Mouse (Mus musculus) heart, embryonic 12.5 days (tissue): ENCODE data around the gene Shroom4. TPM values are rescaled to one million over a fixed set of nuclear protein-coding genes. Genes with fewer than 3 reads are reported as not detected.
"Not testable (repeated sequence)": the region's sequence is repeated elsewhere in the genome, so short reads cannot be mapped to it uniquely, and the experiment has no call there.

Source experiments
- ATAC-seq: fragments of 200-750 bp; cut with Nextera tagmentation; 2 replicates; pipeline ENCODE4 v1.8.0; 2017; ENCODE audit warnings: moderate TSS enrichment, moderate library complexity; ENCODE audit not compliant: insufficient number of reproducible peaks, low FRiP score
- H3K27ac ChIP-seq: fragments of 300-500 bp; sonication (generic); 2 replicates; pipeline ENCODE4 v1.5.1; 2016; ENCODE audit warnings: mild to moderate bottlenecking, moderate library complexity; ENCODE audit not compliant: poor library complexity, severe bottlenecking
- H3K27me3 ChIP-seq: fragments of 300-500 bp; sonication (generic); replicated peaks from 2 replicates; pipeline ENCODE4 v1.6.1; 2016; ENCODE audit warnings: mild to moderate bottlenecking, moderate library complexity
- H3K36me3 ChIP-seq: fragments of 300-500 bp; sonication (generic); 2 replicates; pipeline ENCODE4 v1.6.1; 2016; ENCODE audit warnings: mild to moderate bottlenecking, moderate library complexity
- H3K4me1 ChIP-seq: fragments of 300-500 bp; sonication (generic); replicated peaks from 2 replicates; pipeline ENCODE4 v1.6.1; 2016; ENCODE audit warnings: mild to moderate bottlenecking
- H3K4me2 ChIP-seq: fragments of 300-500 bp; sonication (generic); 2 replicates; pipeline ENCODE4 v1.6.1; 2016; ENCODE audit warnings: mild to moderate bottlenecking, moderate library complexity
- H3K4me3 ChIP-seq: fragments of 300-500 bp; sonication (generic); 2 replicates; pipeline ENCODE4 v1.5.1; 2016; ENCODE audit warnings: mild to moderate bottlenecking
- H3K9ac ChIP-seq: fragments of 300-500 bp; sonication (generic); 2 replicates; pipeline ENCODE4 v1.6.1; 2016; ENCODE audit warnings: mild to moderate bottlenecking, moderate library complexity
- H3K9me3 ChIP-seq: fragments of 300-500 bp; sonication (generic); replicated peaks from 2 replicates; pipeline ENCODE4 v1.6.1; 2016; ENCODE audit warnings: mild to moderate bottlenecking, moderate library complexity
- WGBS: fragments of 180-500 bp; shearing (Covaris S2); methylation state at CpG from one replicate; pipeline ENCODE4 v1.1.7; 2016; 5-methylcytosine and 5-hydroxymethylcytosine counted together
- polyA plus RNA-seq: library from polyadenylated mRNA; unstranded; fragments of >200 nt; fragmentation: Nextera tagmentation; extraction: Ambion mirVana; gene quantifications from 2 replicates; pipeline ENCODE4 v1.2.1, GENCODE M21; 2016

Shroom4 gene
- polyA plus RNA-seq, 1 experiment from 2014 or later, result 6.0 TPM

DNA sequence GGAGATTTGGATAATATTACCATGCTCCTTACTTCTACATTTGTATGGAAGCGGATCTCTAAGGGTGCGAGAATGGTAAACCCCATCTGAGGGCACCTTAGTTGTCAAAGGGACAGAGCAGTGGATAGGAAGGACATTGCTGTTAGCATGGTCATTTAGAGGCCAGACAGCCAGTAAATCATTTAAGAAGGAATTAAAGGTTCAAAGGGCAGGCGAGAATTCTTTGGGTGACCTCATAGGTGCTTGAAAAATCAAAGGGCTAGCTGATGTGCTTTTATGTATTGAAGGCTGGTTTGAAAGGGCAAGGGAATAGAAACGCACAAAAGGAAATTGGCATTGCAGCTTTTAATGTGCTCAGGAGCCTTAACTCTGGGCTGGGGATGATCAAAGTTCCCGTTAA is 16.3 kb downstream of the Shroom4 start:
- Histone ChIP-seq H3K4me2 (no peak overlapping the region), H3K36me3 (no peaks in the 10 kb centered on the region), H3K4me3 (no peak overlapping the region), H3K9ac (no peak overlapping the region), H3K4me1 (no peaks in the 10 kb centered on the region), H3K27me3 (no peaks in the 10 kb centered on the region), H3K27ac (no peak overlapping the region), H3K9me3 (no peaks in the 10 kb centered on the region)
- no peak for ATAC-seq
- WGBS, result 75% methylated on average over 5 of the region's 5 CpGs

- peaks cover under 1% of the 10 kb centered on the region; the same call in 1 of the 2 replicates for H3K36me3 ChIP-seq
- H3K9me3 ChIP-seq, result 0 out of 2 replicates have a peak, but pooled peaks cover under 1% of the 10 kb centered on the region
- no peaks in the 10 kb centered on the region for H3K27me3 ChIP-seq
- no peak overlapping the region for H3K9ac ChIP-seq
- 47% methylated on average over 4 of the region's 4 CpGs for WGBS
- H3K4me3 ChIP-seq, result no peak overlapping the region
- no peak for ATAC-seq
- no peak overlapping the region for H3K27ac ChIP-seq
- no peak overlapping the region for H3K4me2 ChIP-seq
- no peaks in the 10 kb centered on the region for H3K4me1 ChIP-seq
Measured at GRCm38 (mm10) chrX:6418140-6418539, 18.5 kb downstream of the Shroom4 start.

GRCm38 (mm10) chrX:6435260-6435659 is 35.6 kb downstream of the Shroom4 start:
- no peaks in the 10 kb centered on the region for H3K9me3 ChIP-seq
- WGBS, result 60% methylated on average over 2 of the region's 2 CpGs
- no peaks in the 10 kb centered on the region for H3K36me3 ChIP-seq
- no peak overlapping the region for H3K4me2 ChIP-seq
- H3K27ac ChIP-seq, result no peak overlapping the region
- no peaks in the 10 kb centered on the region for H3K4me1 ChIP-seq
- ATAC-seq, result no peak
- H3K27me3 ChIP-seq, result no peaks in the 10 kb centered on the region
- H3K4me3 ChIP-seq, result no peak overlapping the region
- no peak overlapping the region for H3K9ac ChIP-seq

DNA sequence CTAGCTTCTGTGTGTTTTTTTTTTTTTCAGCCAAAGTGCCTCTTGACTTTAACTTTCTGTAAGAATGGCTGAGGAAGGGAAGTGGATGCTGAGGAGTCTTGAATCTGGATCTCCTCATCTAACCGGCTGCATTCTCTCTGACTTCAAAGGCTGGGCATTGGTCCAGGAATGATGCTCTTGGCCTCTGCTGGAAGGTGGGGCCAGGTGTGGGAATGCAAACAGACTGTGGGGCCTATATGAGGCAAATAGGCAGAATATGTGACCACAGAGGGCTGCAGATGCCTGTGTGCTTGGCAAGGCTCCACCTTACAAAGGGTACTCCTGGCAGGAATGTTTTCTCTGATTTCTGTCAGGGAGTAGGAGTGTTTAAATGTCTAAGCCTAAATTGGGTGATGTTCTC is 46.8 kb downstream of the Shroom4 start:
- H3K9me3 ChIP-seq, result no peaks in the 10 kb centered on the region
- WGBS, result 60% methylated on average over 1 of the region's 1 CpGs
- no peaks in the 10 kb centered on the region for H3K27me3 ChIP-seq
- 0 out of 2 replicates have a peak, but pooled peaks cover 2% of the 10 kb centered on the region for H3K4me1 ChIP-seq
- no peak overlapping the region for H3K27ac ChIP-seq
- H3K4me2 ChIP-seq, result no peak overlapping the region
- no peak overlapping the region for H3K4me3 ChIP-seq
- ATAC-seq, result no peak
- no peak overlapping the region for H3K9ac ChIP-seq
- no peaks in the 10 kb centered on the region for H3K36me3 ChIP-seq

DNA sequence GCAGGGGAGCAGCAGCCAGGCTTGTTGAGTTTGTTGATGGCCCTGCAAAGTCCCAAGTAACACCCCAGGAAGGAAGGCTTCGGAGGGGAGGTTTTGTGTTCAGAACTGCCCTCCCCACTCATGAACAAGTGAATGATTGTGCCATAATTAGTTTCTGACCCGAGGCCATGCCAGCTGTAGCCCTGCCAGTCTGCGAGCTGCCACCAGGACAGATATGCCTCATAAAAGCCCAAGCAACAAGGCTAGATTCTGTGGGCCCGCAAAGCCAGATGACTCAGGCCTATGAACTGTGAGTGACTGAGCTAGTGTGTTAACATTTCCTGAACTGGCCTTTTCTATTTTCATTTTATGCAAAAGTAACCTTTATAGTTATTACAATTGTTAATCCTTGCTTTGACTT is 48.3 kb downstream of the Shroom4 start:
- H3K4me1 ChIP-seq, result 0 out of 2 replicates have a peak, but pooled peaks cover 2% of the 10 kb centered on the region
- no peaks in the 10 kb centered on the region for H3K27me3 ChIP-seq
- H3K4me2 ChIP-seq, result no peak overlapping the region
- H3K9ac ChIP-seq, result no peak overlapping the region
- H3K9me3 ChIP-seq, result no peaks in the 10 kb centered on the region
- no peaks in the 10 kb centered on the region for H3K36me3 ChIP-seq
- 72% methylated on average over 4 of the region's 4 CpGs for WGBS
- H3K27ac ChIP-seq, result no peak overlapping the region
- H3K4me3 ChIP-seq, result no peak overlapping the region
- ATAC-seq, result no peak

GRCm38 (mm10) chrX:6453220-6453619 is 53.6 kb downstream of the Shroom4 start:
- H3K4me2 ChIP-seq, result no peak overlapping the region

DNA sequence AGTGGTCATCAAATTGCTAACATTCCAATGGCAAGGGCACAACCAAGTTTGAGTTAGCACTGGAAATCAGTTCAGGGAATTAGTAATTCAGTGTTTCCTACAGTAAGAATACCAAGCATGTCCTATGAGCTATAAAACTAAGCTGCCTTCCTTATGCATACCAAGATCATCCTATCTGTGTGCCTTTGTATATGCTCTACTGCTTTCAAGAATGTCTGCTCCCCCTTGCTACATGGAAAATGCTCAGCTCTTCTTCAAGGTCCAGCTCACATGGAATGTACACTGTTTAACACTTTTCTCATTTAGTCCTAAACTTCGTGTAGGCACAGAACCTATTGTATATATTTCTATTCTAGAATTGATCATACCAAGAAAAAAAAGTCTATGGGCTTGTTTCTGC is 69.6 kb downstream of the Shroom4 start:
- H3K9ac ChIP-seq, H3K4me2 ChIP-seq, H3K4me1 ChIP-seq, H3K27ac ChIP-seq, ATAC-seq, H3K36me3 ChIP-seq, H3K4me3 ChIP-seq, H3K9me3 ChIP-seq, H3K27me3 ChIP-seq: not testable (repeated sequence)
- no CpG with 5 or more reads among the region's 1 CpGs for WGBS

More at GRCm38 (mm10) chrX:6453220-6453619, 53.6 kb downstream of the Shroom4 start:
- ATAC-seq, result no peak
- H3K9me3 ChIP-seq, result no peaks in the 10 kb centered on the region
- H3K4me3 ChIP-seq, result no peak overlapping the region
- no peaks in the 10 kb centered on the region for H3K36me3 ChIP-seq
- H3K4me1 ChIP-seq, result no peaks in the 10 kb centered on the region
- 82% methylated on average over 4 of the region's 4 CpGs for WGBS
- no peaks in the 10 kb centered on the region for H3K27me3 ChIP-seq
- H3K9ac ChIP-seq, result no peak overlapping the region
- H3K27ac ChIP-seq, result no peak overlapping the region

- not testable (repeated sequence) for H3K4me2 ChIP-seq, H3K9ac ChIP-seq, H3K9me3 ChIP-seq, ATAC-seq, H3K27me3 ChIP-seq, H3K27ac ChIP-seq, H3K4me1 ChIP-seq, H3K36me3 ChIP-seq, H3K4me3 ChIP-seq
- no CpG with 5 or more reads among the region's 1 CpGs for WGBS
Measured at GRCm38 (mm10) chrX:6472563-6472962, 72.9 kb downstream of the Shroom4 start.

DNA sequence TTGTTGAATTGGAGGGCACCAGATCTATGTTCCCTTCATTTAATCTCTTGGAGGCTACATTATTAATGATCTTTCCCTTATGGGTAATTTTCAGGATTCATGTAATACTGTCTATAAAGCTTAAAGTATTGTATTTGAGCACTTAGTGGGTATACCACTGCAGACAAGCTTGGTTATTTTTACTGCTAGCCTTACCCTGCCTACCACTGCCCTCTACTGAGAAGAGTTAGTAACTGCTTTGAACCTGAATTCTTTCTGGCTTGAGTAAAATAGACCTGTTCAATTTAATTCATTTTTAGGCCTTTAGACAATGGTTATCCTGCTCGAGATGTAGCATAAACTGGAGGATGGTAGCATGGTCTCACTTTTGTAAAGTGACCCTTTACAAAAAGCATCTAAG is 75.5 kb downstream of the Shroom4 start:
- Histone ChIP-seq H3K27ac (no peak overlapping the region), H3K27me3 (no peaks in the 10 kb centered on the region), H3K4me3 (no peak overlapping the region), H3K4me2 (no peak overlapping the region), H3K9me3 (no peaks in the 10 kb centered on the region), H3K9ac (no peak overlapping the region), H3K4me1 (no peaks in the 10 kb centered on the region), H3K36me3 (no peaks in the 10 kb centered on the region)
- 33% methylated on average over 1 of the region's 1 CpGs for WGBS
- no peak for ATAC-seq

GRCm38 (mm10) chrX:6482268-6482667 is 82.6 kb downstream of the Shroom4 start:
- Histone ChIP-seq H3K27ac (no peak overlapping the region), H3K36me3 (no peaks in the 10 kb centered on the region), H3K9me3 (no peaks in the 10 kb centered on the region), H3K4me1 (no peaks in the 10 kb centered on the region), H3K9ac (no peak overlapping the region), H3K27me3 (no peaks in the 10 kb centered on the region), H3K4me2 (no peak overlapping the region), H3K4me3 (no peak overlapping the region)
- no peak for ATAC-seq
- 76% methylated on average over 4 of the region's 4 CpGs for WGBS

- no peak overlapping the region for H3K4me2 ChIP-seq
- no peak for ATAC-seq
- H3K9me3 ChIP-seq, result no peaks in the 10 kb centered on the region
- 41% methylated on average over 8 of the region's 8 CpGs for WGBS
- no peak overlapping the region for H3K9ac ChIP-seq
- no peaks in the 10 kb centered on the region for H3K27me3 ChIP-seq
- H3K27ac ChIP-seq, result no peak overlapping the region
- H3K4me1 ChIP-seq, result no peaks in the 10 kb centered on the region
- no peak overlapping the region for H3K4me3 ChIP-seq
- H3K36me3 ChIP-seq, result no peaks in the 10 kb centered on the region
Measured at GRCm38 (mm10) chrX:6483817-6484216, 84.2 kb downstream of the Shroom4 start.

- H3K27me3 ChIP-seq, result no peaks in the 10 kb centered on the region
- ATAC-seq, result no peak
- H3K36me3 ChIP-seq, result no peaks in the 10 kb centered on the region
- WGBS, result 74% methylated on average over 4 of the region's 4 CpGs
- H3K9me3 ChIP-seq, result no peaks in the 10 kb centered on the region
- H3K27ac ChIP-seq, result no peak overlapping the region
- H3K9ac ChIP-seq, result no peak overlapping the region
- H3K4me3 ChIP-seq, result no peak overlapping the region
- H3K4me2 ChIP-seq, result no peak overlapping the region
- H3K4me1 ChIP-seq, result no peaks in the 10 kb centered on the region
Measured at GRCm38 (mm10) chrX:6490433-6490832, 90.8 kb downstream of the Shroom4 start.
